Mouse (Mus musculus): Measurements from ENCODE around the gene Bbip1. TPM values are rescaled to one million over a fixed set of nuclear protein-coding genes. Genes with fewer than 3 reads are reported as not detected.

Bbip1 gene
- polyA plus RNA-seq, 1 experiment, result 1.6 TPM

- Histone ChIP-seq H3K27me3 (ENCODE audit: control insufficient read depth, insufficient read depth, low read length) (no peaks in the 10 kb centered on the region), H3K36me3 (ENCODE audit: control insufficient read depth, insufficient read depth, low read length) (no peaks in the 10 kb centered on the region), H3K27ac (ENCODE audit: insufficient read depth, low read depth, low read length) (peak overlapping the region; percentile 74), H3K4me3 (ENCODE audit: low read depth, low read length) (peak overlapping the region; percentile 98), H3K4me1 (ENCODE audit: control insufficient read depth, insufficient read depth, insufficient read length, low read length) (peaks cover 7% of the 10 kb centered on the region; the same call in 1 of the 2 replicates)
- TF ChIP-seq POLR2A (IDR thresholded peaks at IDR 0.05; ENCODE audit: low read depth, low read length), result peak; percentile 93
- no peak for TF ChIP-seq CTCF (IDR thresholded peaks at IDR 0.05; ENCODE audit: extremely low read depth, insufficient read length, insufficient replicate concordance, low read depth, low read length)
- WGBS, result 1% methylated on average over 39 of the region's 47 CpGs
These were observed 351 bp upstream of the Bbip1 start for GRCm38 (mm10) chr19:53944786-53945169.

GRCm38 (mm10) chr19:53942342-53942741 lies 2.1 kb downstream of the Bbip1 start:
- Histone ChIP-seq H3K4me3 (ENCODE audit: low read depth, low read length) (no peak overlapping the region), H3K36me3 (ENCODE audit: control insufficient read depth, insufficient read depth, low read length) (peaks cover 5% of the 10 kb centered on the region; the same call in 1 of the 2 replicates), H3K27me3 (ENCODE audit: control insufficient read depth, insufficient read depth, low read length) (no peaks in the 10 kb centered on the region), H3K4me1 (ENCODE audit: control insufficient read depth, insufficient read depth, insufficient read length, low read length) (peaks cover 5% of the 10 kb centered on the region; the same call in 1 of the 2 replicates), H3K27ac (ENCODE audit: insufficient read depth, low read depth, low read length) (no peak overlapping the region)
- WGBS, result 91% methylated on average over 2 of the region's 2 CpGs
- TF ChIP-seq POLR2A (IDR thresholded peaks at IDR 0.05; ENCODE audit: low read depth, low read length) (no peak), CTCF (IDR thresholded peaks at IDR 0.05; ENCODE audit: extremely low read depth, insufficient read length, insufficient replicate concordance, low read depth, low read length) (no peak)

GRCm38 (mm10) chr19:53941139-53941538 lies 3.3 kb downstream of the Bbip1 start:
- 28% methylated on average over 4 of the region's 4 CpGs for WGBS
- Histone ChIP-seq H3K27ac (ENCODE audit: insufficient read depth, low read depth, low read length) (no peak overlapping the region), H3K27me3 (ENCODE audit: control insufficient read depth, insufficient read depth, low read length) (no peaks in the 10 kb centered on the region), H3K4me1 (ENCODE audit: control insufficient read depth, insufficient read depth, insufficient read length, low read length) (peaks cover 3% of the 10 kb centered on the region; the same call in 1 of the 2 replicates), H3K36me3 (ENCODE audit: control insufficient read depth, insufficient read depth, low read length) (peaks cover 9% of the 10 kb centered on the region), H3K4me3 (ENCODE audit: low read depth, low read length) (no peak overlapping the region)
- TF ChIP-seq POLR2A (IDR thresholded peaks at IDR 0.05; ENCODE audit: low read depth, low read length) (no peak), CTCF (IDR thresholded peaks at IDR 0.05; ENCODE audit: extremely low read depth, insufficient read length, insufficient replicate concordance, low read depth, low read length) (no peak)

GRCm38 (mm10) chr19:53939467-53939866 lies 5.0 kb downstream of the Bbip1 start:
- 80% methylated on average over 4 of the region's 4 CpGs for WGBS
- Histone ChIP-seq H3K27ac (ENCODE audit: insufficient read depth, low read depth, low read length) (no peak overlapping the region), H3K36me3 (ENCODE audit: control insufficient read depth, insufficient read depth, low read length) (peaks cover 10% of the 10 kb centered on the region), H3K27me3 (ENCODE audit: control insufficient read depth, insufficient read depth, low read length) (no peaks in the 10 kb centered on the region), H3K4me3 (ENCODE audit: low read depth, low read length) (no peak overlapping the region), H3K4me1 (ENCODE audit: control insufficient read depth, insufficient read depth, insufficient read length, low read length) (no peaks in the 10 kb centered on the region)
- TF ChIP-seq POLR2A (IDR thresholded peaks at IDR 0.05; ENCODE audit: low read depth, low read length) (no peak), CTCF (IDR thresholded peaks at IDR 0.05; ENCODE audit: extremely low read depth, insufficient read length, insufficient replicate concordance, low read depth, low read length) (no peak)

- TF ChIP-seq CTCF (IDR thresholded peaks at IDR 0.05; ENCODE audit: extremely low read depth, insufficient read length, insufficient replicate concordance, low read depth, low read length), result no peak
- no peak for TF ChIP-seq POLR2A (IDR thresholded peaks at IDR 0.05; ENCODE audit: low read depth, low read length)
- Histone ChIP-seq H3K4me1 (ENCODE audit: control insufficient read depth, insufficient read depth, insufficient read length, low read length) (no peaks in the 10 kb centered on the region), H3K27ac (ENCODE audit: insufficient read depth, low read depth, low read length) (no peak overlapping the region), H3K36me3 (ENCODE audit: control insufficient read depth, insufficient read depth, low read length) (peaks cover 35% of the 10 kb centered on the region), H3K4me3 (ENCODE audit: low read depth, low read length) (no peak overlapping the region), H3K27me3 (ENCODE audit: control insufficient read depth, insufficient read depth, low read length) (no peaks in the 10 kb centered on the region)
These were observed 10.4 kb downstream of the Bbip1 start for GRCm38 (mm10) chr19:53934046-53934445.

- TF ChIP-seq POLR2A (IDR thresholded peaks at IDR 0.05; ENCODE audit: low read depth, low read length) (no peak), CTCF (IDR thresholded peaks at IDR 0.05; ENCODE audit: extremely low read depth, insufficient read length, insufficient replicate concordance, low read depth, low read length) (no peak)
- Histone ChIP-seq H3K27ac (ENCODE audit: insufficient read depth, low read depth, low read length) (no peak overlapping the region), H3K27me3 (ENCODE audit: control insufficient read depth, insufficient read depth, low read length) (no peaks in the 10 kb centered on the region), H3K4me1 (ENCODE audit: control insufficient read depth, insufficient read depth, insufficient read length, low read length) (no peaks in the 10 kb centered on the region), H3K36me3 (ENCODE audit: control insufficient read depth, insufficient read depth, low read length) (peaks cover 41% of the 10 kb centered on the region), H3K4me3 (ENCODE audit: low read depth, low read length) (no peak overlapping the region)
These were observed 11.4 kb downstream of the Bbip1 start for GRCm38 (mm10) chr19:53933050-53933449.

GRCm38 (mm10) chr19:53929218-53929617 lies 15.2 kb downstream of the Bbip1 start:
- Histone ChIP-seq H3K4me3 (ENCODE audit: low read depth, low read length) (no peak overlapping the region), H3K27me3 (ENCODE audit: control insufficient read depth, insufficient read depth, low read length) (no peaks in the 10 kb centered on the region), H3K36me3 (ENCODE audit: control insufficient read depth, insufficient read depth, low read length) (peaks cover 45% of the 10 kb centered on the region), H3K4me1 (ENCODE audit: control insufficient read depth, insufficient read depth, insufficient read length, low read length) (no peaks in the 10 kb centered on the region), H3K27ac (ENCODE audit: insufficient read depth, low read depth, low read length) (no peak overlapping the region)
- WGBS, result 84% methylated on average over 3 of the region's 3 CpGs
- TF ChIP-seq CTCF (IDR thresholded peaks at IDR 0.05; ENCODE audit: extremely low read depth, insufficient read length, insufficient replicate concordance, low read depth, low read length) (no peak), POLR2A (IDR thresholded peaks at IDR 0.05; ENCODE audit: low read depth, low read length) (no peak)
